Mouse (Mus musculus): ENCODE results near the gene Med18.
"Not testable (repeated sequence)": the region's sequence is repeated elsewhere in the genome, so short reads cannot be mapped to it uniquely, and the experiment has no call there.

The Med18 gene

DNA sequence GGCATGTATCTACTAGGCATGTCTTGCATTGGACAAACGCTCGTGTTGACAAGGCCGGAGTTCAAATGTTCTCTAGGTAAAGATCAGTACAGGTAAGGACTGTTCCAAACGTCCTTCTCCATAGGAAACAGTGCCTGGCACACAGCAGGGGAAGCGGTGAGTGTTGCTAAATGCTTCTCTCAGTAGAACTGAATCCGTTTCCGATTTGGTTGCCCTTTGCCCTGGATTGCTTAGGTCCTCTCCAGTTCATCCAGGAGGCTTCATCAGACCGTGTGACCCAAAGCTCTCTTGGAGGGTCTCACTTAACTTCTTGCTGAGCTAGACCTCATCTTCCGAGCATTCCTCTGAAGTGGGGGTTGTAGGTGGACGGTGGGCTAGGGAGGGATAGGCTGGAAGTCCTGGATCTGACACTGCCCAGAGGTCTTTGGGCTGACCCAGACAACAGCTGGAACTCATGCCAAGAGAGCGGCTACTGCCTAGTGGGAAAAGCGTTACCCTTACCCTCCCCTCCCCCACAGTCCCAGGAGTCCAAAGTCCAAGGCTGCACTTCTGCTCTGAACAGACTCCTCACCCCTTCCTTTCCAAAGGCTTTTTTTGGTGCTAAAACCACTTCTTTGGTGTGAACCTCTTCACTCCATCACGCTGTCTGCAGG is 19.4 kb upstream of the Med18 start:
- in situ Hi-C loops (cut with MboI): no loop called here

DNA sequence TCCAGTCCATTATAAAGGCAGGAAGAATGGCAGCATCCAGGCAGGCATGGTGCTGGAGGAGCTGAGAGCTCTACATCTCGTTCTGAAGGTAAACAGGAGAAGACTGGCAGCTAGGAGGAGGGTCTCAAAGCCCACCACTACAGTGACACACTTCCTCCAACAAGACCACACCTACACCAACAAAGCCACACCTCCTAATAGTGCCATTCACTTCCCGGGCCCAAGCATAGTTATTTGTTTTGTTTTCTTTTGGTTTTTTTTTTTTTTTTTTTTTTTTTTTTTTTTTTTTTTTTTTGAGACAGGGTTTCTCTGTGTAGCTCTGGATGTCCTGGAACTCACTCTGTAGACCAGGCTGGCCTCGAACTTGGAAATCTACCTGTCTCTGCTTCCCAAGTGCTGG is 18.4 kb upstream of the Med18 start:
- in situ Hi-C loops (cut with MboI): not testable (repeated sequence)

DNA sequence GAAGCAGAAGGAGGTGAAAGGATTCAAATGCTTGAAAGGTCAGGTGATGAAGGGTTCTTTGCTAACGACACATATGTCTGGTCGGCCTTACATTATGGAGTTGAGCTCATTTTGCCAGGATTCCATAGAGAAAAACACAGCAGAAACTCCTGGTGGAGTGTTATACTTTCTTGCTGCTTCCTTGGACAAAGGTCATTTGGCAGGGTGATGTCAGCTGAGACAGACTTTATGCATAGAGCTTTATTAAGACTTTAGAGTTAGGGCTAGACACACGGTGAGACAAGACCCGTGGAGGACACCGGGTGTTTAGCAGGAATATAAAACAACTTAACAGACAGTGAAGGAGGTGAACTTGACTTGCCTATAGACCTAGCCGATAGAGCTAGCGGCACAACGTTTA is 14.1 kb upstream of the Med18 start:
- in situ Hi-C loops (cut with MboI): no loop called here

DNA sequence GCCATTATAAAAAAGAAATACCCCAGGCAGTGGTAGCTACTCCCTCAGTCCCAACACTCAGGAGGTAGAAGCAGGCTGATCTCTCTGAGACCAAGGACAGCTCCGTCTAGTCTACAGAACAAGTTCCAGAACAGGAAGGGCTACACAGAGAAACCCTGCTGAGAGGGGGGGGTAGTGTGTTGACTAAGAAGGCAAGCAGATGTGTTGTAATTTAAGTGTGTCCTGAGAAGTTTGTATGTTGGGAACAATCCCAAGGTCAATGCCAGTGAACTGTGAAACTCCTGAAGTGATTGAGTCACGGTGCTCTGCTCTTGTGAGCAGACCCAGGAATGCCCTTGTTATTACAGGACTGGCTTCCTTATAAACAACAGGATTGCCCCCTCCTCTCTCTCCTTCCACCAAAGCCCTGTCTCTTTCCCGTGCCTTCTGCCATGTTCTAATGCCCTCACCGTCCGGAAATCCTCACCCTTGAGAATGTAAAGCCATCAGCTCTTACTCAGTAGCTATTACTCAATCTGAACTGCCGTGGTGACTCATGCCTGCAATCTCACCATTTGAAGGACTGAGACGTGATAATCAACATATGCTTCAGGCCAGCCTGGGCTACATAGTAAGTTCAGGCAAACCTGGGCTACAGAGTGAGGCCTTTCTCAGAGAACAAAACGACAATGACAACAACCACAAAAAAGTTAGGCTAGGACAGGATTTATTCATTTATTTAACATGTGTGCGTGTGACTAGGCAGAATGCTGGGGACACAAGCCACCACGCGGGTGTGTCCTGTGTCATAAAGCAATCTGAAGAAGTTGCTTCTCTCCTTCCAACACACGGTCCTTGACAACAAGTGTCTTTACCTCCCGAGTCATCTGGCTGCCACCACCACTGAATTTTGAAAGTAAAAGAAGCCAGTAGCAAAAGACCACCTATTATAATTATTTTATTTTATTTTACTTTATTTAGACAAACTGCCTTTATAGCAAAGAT is 12.5 kb upstream of the Med18 start:
- in situ Hi-C loops (cut with MboI): no loop called here

DNA sequence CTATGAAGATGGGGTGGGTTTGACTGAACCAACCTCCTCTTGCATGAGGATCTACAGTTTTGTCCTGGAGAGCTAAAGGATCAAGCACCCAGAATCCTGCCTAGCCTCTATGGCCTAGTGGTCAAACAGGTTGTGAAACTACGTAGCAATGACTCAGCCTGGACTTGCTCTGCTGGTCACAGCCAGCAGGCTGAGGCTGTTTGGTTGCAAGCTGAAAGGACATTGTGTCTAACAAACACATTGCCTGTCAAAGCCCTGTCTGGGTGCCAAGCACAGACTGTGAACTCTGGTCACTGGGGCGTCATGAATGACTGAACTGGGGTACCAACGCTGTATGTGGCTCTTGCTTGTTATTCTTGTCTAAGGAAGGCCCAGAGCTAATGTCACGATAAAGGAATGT is 10.9 kb upstream of the Med18 start:
- in situ Hi-C loops (cut with MboI): no loop called here

DNA sequence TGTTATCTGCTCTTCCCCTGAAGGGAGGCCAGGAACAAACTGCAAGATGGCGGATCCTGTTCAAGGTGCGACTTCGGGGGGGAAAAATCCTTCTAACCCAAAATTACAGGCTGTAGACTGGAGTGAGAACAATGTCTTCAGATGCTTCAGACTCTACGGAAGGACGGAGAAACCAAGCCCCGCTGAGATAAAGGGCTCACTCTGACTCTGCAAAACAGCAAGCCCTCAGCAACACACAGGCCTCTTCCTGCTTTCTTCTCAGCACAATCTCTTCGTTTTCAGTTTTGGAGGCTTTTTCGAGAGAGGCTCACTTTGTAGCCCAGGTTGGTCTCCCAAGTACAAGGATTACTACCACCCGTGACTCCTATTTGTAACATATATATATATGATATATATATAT is 9.7 kb upstream of the Med18 start:
- in situ Hi-C loops (cut with MboI): no loop called here

DNA sequence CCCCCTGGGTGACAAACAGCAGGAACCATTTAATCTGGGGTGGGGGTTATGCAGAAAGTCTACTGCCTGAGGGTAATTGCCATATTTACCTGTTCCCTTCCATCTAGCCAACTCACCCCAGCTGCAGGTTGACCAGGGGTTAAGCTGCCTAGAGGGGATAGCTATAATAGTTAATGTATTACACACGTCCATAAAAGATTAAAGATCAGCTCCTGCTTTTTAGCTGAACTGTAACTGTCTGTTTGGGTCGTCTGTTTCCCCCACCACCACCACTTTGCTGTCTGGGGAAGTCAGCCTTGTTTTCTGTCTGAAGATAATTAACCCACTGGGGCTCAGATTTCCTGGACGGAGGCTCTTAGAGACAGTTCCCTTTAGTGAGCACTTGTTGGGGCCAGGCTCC is 6.2 kb upstream of the Med18 start:
- in situ Hi-C loops (cut with MboI): loop anchor here (10.0 kb wide), 1 partner anchor 45 kb away; the partner anchor contains the start of gene Sesn2

DNA sequence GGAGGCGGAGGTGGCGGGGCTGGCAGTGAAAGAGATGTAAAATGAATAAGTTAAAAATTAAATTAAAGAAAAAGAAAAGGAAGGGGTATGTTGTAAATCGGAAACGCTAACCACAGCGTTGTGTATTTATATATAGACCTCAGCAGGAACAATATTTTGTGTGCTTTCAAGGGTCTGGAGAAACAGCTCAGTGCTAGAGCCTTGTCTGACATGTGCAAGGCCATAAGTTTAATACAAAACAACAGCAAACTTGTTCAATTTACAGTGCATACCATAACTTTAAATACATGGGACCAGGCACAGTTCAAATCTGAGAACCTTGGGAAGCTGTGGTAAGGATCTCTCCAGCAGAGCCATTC is 513 bp upstream of the Med18 start:
- in situ Hi-C loops (cut with MboI): loop anchor here (10.0 kb wide), 1 partner anchor 51 kb away; the partner anchor contains the start of gene Sesn2

DNA sequence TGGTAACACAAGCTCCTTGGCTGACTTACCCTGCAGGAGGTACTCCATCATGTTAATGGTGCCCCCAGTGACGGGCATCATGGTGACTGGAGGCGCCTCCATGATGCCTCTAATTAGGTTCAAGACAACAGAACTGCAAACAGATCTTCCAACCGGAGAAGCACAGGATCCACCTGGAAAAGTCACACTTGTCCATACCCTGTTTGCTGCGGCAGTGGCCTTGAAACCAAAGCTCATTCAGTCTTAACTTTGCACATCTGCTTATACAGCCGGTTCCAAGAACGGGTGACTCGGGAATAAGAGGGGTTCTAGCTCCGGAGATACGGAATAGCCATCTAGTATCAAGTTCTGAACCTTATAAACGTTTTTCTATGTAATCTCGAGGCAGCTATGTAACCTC is 885 bp downstream of the Med18 start:
- in situ Hi-C loops (cut with MboI): loop anchor here (10.0 kb wide), 1 partner anchor 52 kb away; the partner anchor contains the start of gene Sesn2

DNA sequence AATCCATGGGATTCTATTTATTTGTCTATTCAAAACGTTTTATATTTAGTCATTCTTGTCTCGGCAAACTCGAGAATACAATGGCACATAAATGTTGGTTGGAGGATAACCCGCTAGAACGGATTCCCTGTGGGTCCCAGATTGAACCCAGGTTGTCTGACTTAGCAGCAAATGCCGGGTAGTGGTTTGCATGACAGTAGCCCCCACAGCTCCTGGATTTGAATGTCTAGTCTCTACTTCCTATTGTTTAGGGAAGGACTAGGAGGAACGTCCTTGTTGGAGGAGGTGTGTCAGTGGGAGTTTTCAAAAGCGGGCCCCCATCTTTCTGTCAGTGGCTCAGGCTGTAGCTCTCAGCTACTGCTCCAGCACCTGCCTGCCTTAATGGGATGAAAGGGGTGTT is 3.5 kb downstream of the Med18 start:
- in situ Hi-C loops (cut with MboI): loop anchor here (10.0 kb wide), 1 partner anchor 55 kb away; the partner anchor contains the start of gene Sesn2

DNA sequence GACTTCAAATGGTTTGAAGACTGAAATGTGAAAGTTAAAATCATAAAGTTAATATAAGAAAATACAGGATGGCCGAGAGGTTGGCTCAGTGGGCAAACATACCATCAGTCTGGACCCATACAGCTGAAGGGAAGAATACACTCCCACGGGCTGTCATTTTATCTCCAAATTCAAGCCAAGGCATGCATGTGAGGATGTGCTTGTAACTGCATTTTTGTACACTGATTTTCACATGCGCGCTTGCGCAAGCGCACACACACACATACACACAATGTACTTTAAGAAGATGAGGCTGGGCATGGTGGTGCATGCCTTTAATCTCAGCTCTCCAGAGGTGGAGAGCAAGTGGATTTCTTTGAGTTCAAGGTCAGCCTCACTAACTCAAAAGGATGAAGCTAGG is 8.2 kb downstream of the Med18 start:
- in situ Hi-C loops (cut with MboI): no loop called here

DNA sequence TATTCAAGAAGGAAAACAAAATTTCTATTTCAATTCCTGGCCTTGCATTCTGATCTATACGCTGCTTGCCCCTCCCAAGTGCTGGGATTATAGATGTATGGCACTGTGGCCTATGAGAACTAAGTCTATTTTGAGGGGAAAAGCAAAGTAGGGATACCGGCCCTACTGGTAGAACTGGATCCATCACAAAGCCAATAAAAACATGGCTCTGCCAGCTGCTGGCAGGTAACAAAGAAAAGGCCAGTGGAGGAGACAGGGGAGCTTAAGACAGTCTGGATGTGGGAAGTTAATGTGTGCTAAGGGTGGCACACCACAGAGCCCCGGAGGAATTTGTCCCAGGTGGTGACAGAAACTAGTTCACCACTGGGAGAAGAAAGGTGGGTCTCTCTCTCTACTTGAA is 8.6 kb downstream of the Med18 start:
- in situ Hi-C loops (cut with MboI): no loop called here

DNA sequence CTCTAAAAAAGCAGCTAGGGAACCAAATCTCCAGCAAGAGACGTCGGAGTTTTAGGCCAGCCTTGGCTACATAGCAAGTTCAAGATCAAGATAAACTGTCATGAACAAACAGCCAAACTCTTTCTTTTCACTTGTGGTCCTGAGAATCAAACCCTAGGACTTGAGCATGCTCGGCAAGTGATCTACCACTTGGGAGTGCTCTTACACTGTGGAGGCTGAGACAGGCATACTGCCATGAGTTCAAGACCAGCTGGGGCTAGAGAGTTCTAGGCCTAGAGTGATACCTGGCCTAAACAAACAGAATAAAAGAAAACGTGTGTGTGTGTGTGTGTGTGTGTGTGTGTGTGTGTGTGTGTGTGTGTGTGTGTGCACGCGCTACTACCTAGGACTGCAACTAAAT is 9.5 kb downstream of the Med18 start:
- in situ Hi-C loops (cut with MboI): no loop called here

DNA sequence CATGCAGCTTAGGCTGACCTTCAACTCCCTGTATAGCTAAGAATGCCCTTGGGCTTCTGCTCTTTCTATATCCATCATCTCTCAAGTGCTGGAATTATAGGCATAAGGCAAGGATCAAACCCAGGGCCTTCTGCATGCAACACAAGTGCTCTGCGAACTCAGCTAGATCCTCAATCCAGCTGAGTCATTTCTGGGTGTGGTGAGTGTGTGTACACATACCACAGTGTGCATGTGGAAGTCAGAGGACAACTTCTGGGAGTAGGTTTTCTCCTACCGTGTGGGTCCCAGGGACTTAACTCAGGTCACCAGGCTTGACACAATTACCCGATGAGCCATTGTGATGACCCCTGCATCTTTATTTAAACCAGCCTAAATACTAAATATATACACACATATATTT is 13.9 kb downstream of the Med18 start:
- in situ Hi-C loops (cut with MboI): no loop called here

DNA sequence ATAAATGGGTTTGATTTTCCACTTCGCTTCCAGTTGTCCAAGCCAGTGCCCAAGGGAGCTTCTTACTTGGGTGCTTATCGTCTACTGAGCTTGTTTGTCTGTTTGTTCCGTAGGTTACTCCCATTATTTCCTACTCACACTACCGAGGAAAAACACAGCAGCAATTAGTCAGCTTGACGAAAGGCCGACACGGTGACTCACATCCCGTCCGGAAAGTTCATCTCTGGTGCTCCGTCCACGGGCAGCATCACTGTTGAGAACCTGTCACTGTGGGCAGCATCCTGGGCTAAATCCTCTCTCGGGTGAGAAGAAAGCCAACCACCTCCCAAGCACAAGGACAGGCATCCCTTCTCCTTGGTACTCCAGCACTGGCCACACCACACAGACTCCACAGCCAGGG is 17.6 kb downstream of the Med18 start:
- in situ Hi-C loops (cut with MboI): no loop called here

DNA sequence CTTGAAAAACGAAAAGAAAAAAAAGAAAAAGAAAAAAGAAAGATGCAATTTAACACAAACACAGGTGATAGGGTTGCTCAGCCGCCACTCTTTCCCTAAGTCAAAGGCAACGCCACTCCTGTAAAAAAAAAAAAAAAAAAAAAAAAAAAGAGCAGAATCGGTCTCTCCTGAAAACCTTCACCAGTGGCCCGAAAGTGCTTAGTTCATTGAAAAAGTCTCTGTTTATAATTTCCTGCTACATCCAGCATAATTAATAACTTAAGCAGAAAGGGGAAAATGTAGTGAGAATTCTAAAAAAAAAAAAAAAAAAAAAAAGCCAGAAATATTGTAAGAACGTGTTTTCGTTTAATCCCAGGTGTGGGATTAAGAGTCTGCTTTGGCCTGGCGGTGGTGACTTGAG is 19.2 kb downstream of the Med18 start:
- in situ Hi-C loops (cut with MboI): no loop called here

DNA sequence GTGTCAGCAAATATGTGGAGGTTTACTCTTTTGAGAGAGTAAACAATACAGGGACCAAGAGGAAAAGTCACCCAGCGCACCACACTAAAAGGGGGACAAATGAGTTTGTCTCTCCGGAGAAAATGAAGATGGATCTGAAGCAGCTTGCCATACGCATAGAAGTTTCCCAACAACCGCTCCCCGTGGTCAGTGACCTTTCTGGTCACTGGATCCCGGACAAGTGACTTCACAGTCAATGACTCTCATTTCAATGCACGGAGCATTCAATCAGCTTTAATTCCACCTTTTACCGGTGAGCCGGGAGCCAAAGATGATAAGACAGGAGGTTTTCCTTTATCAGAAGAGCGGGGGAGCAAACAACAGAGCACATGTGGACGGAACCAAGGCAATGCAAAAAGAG is 25.9 kb downstream of the Med18 start:
- in situ Hi-C loops (cut with MboI): no loop called here

DNA sequence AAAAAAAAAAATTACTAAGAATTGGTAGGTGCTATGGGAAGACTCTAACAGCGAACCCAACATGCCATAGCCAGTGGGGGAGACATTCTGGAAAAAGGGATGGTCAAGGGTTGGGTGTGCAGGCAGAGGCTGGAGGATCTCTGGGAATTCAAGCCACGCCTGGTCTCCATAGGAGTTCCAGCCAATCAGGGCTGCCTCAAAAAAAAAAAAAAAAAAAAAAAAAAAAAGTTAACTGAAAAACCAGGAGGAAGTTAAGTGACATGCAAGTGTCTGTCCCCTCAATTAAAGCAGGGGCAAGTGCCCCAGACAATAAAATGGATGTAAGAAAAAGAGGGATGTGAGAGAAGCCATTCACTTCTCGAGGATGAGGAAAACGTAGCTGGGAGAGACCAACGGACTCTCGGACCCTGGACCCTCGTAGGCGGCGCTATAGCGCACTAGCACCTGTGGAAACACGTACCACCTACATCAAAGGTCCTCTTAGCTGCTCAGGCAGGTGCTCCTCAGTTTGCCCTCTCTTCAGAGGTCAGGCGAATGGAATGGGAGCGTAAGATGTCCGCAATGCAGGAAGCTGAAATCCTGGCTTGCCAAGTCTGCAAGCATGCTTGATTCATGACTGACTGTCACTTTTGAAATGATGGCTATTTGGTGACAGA is 30.9 kb downstream of the Med18 start:
- in situ Hi-C loops (cut with MboI): no loop called here

DNA sequence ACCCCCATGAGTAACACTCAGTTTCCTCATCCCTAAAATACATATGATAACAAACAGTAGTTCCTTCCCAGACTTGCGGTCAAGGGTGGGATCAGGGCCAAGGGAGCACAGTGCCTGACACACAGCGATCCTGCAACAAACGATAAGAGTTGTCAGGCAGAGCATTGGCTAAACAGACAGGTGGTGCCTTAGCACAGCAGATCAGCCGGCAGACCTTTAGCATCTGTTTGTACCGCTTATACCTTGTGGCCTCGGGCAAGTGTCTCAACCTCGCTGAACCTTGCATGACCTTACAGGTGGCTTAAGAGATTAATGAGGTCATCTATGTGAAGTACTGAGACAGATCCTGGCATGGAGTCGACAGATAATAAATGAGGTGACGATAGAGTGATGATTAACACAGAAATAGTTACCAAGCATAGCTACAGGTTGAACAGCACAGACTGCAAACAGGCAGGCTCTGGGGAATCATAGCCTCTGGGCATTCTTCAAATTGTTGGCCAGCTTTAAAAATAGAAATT is 35.6 kb downstream of the Med18 start:
- in situ Hi-C loops (cut with MboI): no loop called here

DNA sequence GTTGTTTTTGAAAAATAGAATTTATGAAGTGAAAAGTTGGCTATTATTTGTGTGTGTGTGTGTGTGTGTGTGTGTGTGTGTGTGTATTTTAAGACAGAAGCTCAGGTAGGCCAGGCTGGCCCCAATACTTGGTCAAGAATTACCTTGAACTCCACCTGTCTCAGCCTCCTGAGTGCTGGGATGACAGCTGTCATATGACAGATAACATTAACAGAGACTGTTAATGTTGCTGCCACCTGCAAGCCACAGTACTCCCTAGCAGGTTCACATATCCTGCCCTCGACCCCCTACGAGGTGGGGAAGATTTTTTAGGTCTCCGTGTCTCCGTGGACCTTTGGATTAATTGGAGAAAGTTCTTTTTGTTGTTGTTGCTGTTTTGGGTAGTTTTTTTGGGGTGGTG is 36.2 kb downstream of the Med18 start:
- in situ Hi-C loops (cut with MboI): no loop called here

DNA sequence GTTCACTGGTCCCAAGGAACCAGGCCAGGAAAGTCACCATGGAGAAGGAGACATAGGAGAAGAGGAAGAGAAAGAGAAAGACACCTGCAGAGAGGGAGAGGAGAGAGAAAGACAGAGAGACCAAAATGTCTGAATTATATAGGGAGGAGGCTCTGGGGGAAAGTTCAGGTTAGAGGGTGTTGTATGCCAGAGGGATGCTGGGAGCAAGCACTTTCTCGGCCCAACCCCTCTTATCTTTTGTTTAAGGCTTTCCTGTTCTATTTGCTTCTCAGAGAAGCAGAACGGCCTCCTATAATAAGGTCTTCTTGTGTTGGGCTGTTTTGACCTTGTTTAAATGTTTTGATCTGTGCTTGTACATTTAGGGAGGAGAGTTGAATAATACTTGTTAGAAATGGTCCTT is 37.7 kb downstream of the Med18 start:
- in situ Hi-C loops (cut with MboI): no loop called here

DNA sequence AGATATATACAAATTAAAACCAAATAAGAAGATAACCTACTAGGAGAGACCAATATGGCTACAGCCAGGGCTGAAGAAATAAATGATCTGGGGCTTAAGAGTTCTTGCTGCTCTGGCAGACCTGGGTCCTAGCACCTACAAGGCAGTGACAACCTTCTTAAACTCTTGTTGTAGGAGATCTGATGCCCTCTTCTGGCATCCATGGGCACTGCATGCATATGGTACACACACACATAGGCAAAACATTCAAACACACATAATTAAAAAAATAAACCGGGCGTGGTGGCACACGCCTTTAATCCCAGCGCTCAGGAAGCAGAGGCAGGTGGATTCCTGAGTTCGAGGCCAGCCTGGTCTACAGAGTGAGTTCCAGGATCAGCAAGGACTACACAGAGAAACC is 39.0 kb downstream of the Med18 start:
- in situ Hi-C loops (cut with MboI): no loop called here
